Mouse (Mus musculus) intestine, embryonic 15.5 days (tissue): ENCODE data around the gene Sh3rf1. TPM values are rescaled to one million over a fixed set of nuclear protein-coding genes. Genes with fewer than 3 reads are reported as not detected.

ENCODE experiments used
- ATAC-seq: fragments of 200-750 bp; cut with Nextera tagmentation; 2 replicates; pipeline ENCODE4 v1.8.0; 2017; ENCODE audit warnings: moderate TSS enrichment, moderate library complexity
- H3K27ac ChIP-seq: fragments of 300-500 bp; sonication (generic); 2 replicates; pipeline ENCODE4 v1.5.1; 2015; ENCODE audit warnings: mild to moderate bottlenecking, inconsistent platforms
- H3K27me3 ChIP-seq: fragments of 300-500 bp; sonication (generic); replicated peaks from 2 replicates; pipeline ENCODE4 v1.6.1; 2015; ENCODE audit warnings: inconsistent platforms
- H3K36me3 ChIP-seq: fragments of 300-500 bp; sonication (generic); 2 replicates; pipeline ENCODE4 v1.6.1; 2015; ENCODE audit warnings: inconsistent platforms
- H3K4me1 ChIP-seq: fragments of 300-500 bp; sonication (generic); replicated peaks from 2 replicates; pipeline ENCODE4 v1.6.1; 2015; ENCODE audit warnings: inconsistent platforms
- H3K4me2 ChIP-seq: fragments of 300-500 bp; sonication (generic); replicated peaks from 2 replicates; pipeline ENCODE4 v1.6.1; 2015; ENCODE audit warnings: mild to moderate bottlenecking, inconsistent platforms
- H3K4me3 ChIP-seq: fragments of 300-500 bp; sonication (generic); replicated peaks from 2 replicates; pipeline ENCODE4 v1.5.1; 2015; ENCODE audit warnings: inconsistent platforms
- H3K9ac ChIP-seq: fragments of 300-500 bp; sonication (generic); 2 replicates; pipeline ENCODE4 v1.6.1; 2015; ENCODE audit warnings: inconsistent platforms
- H3K9me3 ChIP-seq: fragments of 300-500 bp; sonication (generic); 2 replicates; pipeline ENCODE4 v1.6.1; 2016; ENCODE audit warnings: inconsistent platforms
- WGBS: fragments of 180-500 bp; shearing (Covaris S2); methylation state at CpG from one replicate; pipeline ENCODE4 v1.1.7; 2015; 5-methylcytosine and 5-hydroxymethylcytosine counted together
- polyA plus RNA-seq: library from polyadenylated mRNA; unstranded; fragments of >200 nt; fragmentation: Nextera tagmentation; extraction: Ambion mirVana; gene quantifications from 2 replicates; pipeline ENCODE4 v1.2.1, GENCODE M21; 2015

Gene Sh3rf1
- polyA plus RNA-seq, 1 experiment from 2014 or later = 11.4 TPM

DNA sequence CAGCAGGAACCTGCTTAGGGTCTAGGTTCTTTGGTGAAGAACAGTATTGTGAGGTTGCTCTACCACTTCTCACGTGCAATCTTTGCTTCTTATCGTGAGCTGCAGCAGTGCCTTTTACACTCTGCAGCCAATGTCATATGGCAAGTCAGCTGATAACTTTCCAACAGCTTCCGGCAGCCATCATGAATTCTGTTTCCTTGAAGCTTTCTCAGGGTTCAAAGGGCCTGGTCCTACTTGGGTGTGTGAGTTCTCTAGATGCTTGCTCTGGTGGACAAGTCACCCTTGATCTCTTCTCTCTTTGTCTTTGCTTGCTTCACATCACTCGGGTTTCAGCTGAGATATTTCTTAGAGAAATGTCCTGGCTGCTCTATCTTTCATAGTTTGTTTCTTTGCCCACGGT lies 211.8 kb downstream of the Sh3rf1 start:
- Histone ChIP-seq H3K4me3 (no peak overlapping the region), H3K9ac (no peak overlapping the region), H3K9me3 (no peaks in the 10 kb centered on the region), H3K4me2 (no peak overlapping the region), H3K36me3 (no peaks in the 10 kb centered on the region), H3K27ac (no peak overlapping the region), H3K27me3 (no peaks in the 10 kb centered on the region), H3K4me1 (no peaks in the 10 kb centered on the region)
- 86% methylated on average over 5 of the region's 5 CpGs for WGBS
- no peak for ATAC-seq

- Histone ChIP-seq H3K9me3 (no peaks in the 10 kb centered on the region), H3K4me2 (no peak overlapping the region), H3K27ac (no peak overlapping the region), H3K4me3 (no peak overlapping the region), H3K9ac (no peak overlapping the region), H3K36me3 (no peaks in the 10 kb centered on the region), H3K4me1 (no peaks in the 10 kb centered on the region), H3K27me3 (no peaks in the 10 kb centered on the region)
- no peak for ATAC-seq
- 84% methylated on average over 3 of the region's 3 CpGs for WGBS
Measured at GRCm38 (mm10) chr8:61436147-61436546, 212.5 kb downstream of the Sh3rf1 start.

GRCm38 (mm10) chr8:61436586-61437304 lies 213.1 kb downstream of the Sh3rf1 start:
- no peaks in the 10 kb centered on the region for H3K9me3 ChIP-seq
- H3K27ac ChIP-seq = no peak overlapping the region
- no peak overlapping the region for H3K9ac ChIP-seq
- H3K36me3 ChIP-seq = no peaks in the 10 kb centered on the region
- no peak for ATAC-seq
- no peak overlapping the region for H3K4me2 ChIP-seq
- WGBS = 48% methylated on average over 9 of the region's 9 CpGs
- H3K27me3 ChIP-seq = no peaks in the 10 kb centered on the region
- no peaks in the 10 kb centered on the region for H3K4me1 ChIP-seq
- no peak overlapping the region for H3K4me3 ChIP-seq

- Histone ChIP-seq H3K4me2 (no peak overlapping the region), H3K9me3 (no peaks in the 10 kb centered on the region), H3K4me1 (no peaks in the 10 kb centered on the region), H3K27ac (no peak overlapping the region), H3K4me3 (no peak overlapping the region), H3K27me3 (no peaks in the 10 kb centered on the region), H3K9ac (no peak overlapping the region), H3K36me3 (no peaks in the 10 kb centered on the region)
- no peak for ATAC-seq
Measured at GRCm38 (mm10) chr8:61437305-61437605, 213.6 kb downstream of the Sh3rf1 start.

GRCm38 (mm10) chr8:61442988-61443387 lies 219.3 kb downstream of the Sh3rf1 start:
- H3K4me2 ChIP-seq = no peak overlapping the region
- H3K27ac ChIP-seq = no peak overlapping the region
- no peaks in the 10 kb centered on the region for H3K27me3 ChIP-seq
- ATAC-seq = no peak
- no peaks in the 10 kb centered on the region for H3K36me3 ChIP-seq
- H3K4me1 ChIP-seq = no peaks in the 10 kb centered on the region
- WGBS = 94% methylated on average over 3 of the region's 3 CpGs
- H3K9me3 ChIP-seq = no peaks in the 10 kb centered on the region
- no peak overlapping the region for H3K4me3 ChIP-seq
- H3K9ac ChIP-seq = no peak overlapping the region

DNA sequence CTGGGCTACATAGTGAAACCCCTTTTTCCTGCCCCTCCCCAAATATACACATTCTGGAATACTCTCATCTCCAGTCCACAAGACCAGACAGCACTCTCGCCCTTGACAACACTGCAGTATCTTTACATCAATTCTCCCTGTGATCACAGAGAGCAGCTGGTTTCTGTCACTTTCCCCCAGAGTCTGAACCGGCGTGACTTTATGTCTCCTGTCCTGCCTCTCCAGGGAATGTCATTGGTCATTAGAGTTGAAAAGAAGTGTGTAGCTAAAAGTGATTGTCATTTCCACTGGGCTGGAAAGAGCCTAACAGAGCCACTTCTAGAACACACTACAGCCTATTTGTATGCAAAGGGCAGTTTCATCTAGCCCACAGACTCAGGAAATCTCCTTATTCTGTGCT lies 220.7 kb downstream of the Sh3rf1 start:
- Histone ChIP-seq H3K27me3 (no peaks in the 10 kb centered on the region), H3K4me2 (no peak overlapping the region), H3K9ac (no peak overlapping the region), H3K36me3 (no peaks in the 10 kb centered on the region), H3K4me3 (no peak overlapping the region), H3K9me3 (no peaks in the 10 kb centered on the region), H3K4me1 (0 out of 2 replicates have a peak, but pooled peaks cover 4% of the 10 kb centered on the region), H3K27ac (no peak overlapping the region)
- WGBS = 56% methylated on average over 3 of the region's 3 CpGs
- no peak for ATAC-seq

Other genes with a start within 250 kb of the Sh3rf1 start
- gene Clcn3, start 240.6 kb upstream of the Sh3rf1 start, polyA plus RNA-seq = 30.0 and 30.1 TPM in 2 replicates
- gene Nek1, start 230.7 kb upstream of the Sh3rf1 start, polyA plus RNA-seq = 16.6 and 17.4 TPM in 2 replicates